Mouse (Mus musculus) brown adipose tissue, adult 24 weeks (tissue): ENCODE measurements around the gene Ano6. TPM values are rescaled to one million over a fixed set of nuclear protein-coding genes. Genes with fewer than 3 reads are reported as not detected.

ENCODE experiments used
- polyA plus RNA-seq: library from polyadenylated mRNA; stranded (reverse); fragments of >200 nt; gene quantifications from 2 replicates; pipeline ENCODE4 v1.2.4, GENCODE M21; 2012; ENCODE audit not compliant: missing spikeins, insufficient read depth, insufficient read length

Gene Ano6
- polyA plus RNA-seq, 1 experiment = 21.1 TPM

Other genes starting within 250 kb of the Ano6 start
- gene Dbx2, start 134.9 kb upstream of the Ano6 start, polyA plus RNA-seq = not detected in 2 replicates